Mouse (Mus musculus) ES-CJ7 (cell line): ENCODE results near the gene Acer3.

Experiments used
- DNase-seq: peaks from one replicate; pipeline ENCODE4 v3.0.0; 2011; ENCODE audit warnings: low read depth, low spot score

Acer3 gene

GRCm38 (mm10) chr7:98178560-98179231 is 142.3 kb downstream of the Acer3 start:
- no peak for DNase-seq

DNA sequence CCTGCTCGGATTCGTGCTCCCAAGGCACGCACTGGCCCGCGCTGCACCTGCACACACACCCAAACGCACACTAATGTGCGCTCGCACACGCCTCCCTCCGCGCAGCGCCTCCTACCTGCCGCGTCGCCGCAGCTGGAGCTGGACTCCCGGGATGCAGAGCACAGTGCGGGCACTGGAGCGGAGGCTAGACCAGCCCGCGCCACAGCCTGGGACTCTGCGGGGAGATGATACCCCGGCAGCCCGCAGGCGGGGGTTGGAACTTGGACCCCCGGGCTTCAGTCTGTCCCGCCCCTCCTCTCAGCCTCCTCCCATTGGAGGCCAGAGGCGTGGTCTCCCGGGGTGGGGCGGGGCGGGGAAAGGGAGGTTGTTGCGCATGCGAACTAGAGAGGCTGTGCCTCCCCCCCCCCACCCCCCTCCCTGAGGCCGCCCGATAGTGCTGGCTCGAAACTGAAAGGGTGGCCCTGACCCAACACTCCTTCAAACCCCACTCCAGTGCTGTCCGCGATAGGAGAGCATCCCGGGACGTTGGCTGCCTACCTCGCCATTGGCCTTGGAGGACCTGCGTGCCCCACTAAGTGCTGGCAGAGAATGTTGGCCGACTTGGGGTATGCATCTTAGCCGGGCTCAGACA is 143.0 kb downstream of the Acer3 start, which contains the start of gene Capn5:
Gene Capn5 (minus strand): TSS at position 346 of the 631 bp plus-strand sequence.
- peak; percentile 71 for DNase-seq

- no peak for DNase-seq
Observed at GRCm38 (mm10) chr7:98177566-98177928, 143.5 kb downstream of the Acer3 start.

DNA sequence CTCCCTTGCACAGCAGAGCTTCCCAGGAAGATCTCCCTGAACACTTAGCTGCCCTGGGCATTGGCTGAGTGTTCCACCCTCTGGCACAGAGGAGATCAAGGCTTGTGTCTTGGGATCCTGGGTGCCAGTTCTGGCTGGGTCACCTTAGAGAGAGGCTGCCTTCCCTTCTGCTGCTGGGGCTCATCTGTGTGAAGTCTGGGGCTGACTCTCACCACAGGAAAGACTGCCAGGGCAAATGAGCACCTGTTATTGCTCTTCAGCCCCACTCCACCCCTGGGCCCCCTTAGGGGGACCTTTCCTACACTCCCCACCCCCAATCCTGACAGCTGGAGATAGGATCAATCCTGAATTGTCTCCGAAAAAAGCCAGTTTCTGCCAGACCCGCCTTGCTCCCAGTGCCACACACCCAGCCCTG is 143.9 kb downstream of the Acer3 start:
- no peak for DNase-seq

DNA sequence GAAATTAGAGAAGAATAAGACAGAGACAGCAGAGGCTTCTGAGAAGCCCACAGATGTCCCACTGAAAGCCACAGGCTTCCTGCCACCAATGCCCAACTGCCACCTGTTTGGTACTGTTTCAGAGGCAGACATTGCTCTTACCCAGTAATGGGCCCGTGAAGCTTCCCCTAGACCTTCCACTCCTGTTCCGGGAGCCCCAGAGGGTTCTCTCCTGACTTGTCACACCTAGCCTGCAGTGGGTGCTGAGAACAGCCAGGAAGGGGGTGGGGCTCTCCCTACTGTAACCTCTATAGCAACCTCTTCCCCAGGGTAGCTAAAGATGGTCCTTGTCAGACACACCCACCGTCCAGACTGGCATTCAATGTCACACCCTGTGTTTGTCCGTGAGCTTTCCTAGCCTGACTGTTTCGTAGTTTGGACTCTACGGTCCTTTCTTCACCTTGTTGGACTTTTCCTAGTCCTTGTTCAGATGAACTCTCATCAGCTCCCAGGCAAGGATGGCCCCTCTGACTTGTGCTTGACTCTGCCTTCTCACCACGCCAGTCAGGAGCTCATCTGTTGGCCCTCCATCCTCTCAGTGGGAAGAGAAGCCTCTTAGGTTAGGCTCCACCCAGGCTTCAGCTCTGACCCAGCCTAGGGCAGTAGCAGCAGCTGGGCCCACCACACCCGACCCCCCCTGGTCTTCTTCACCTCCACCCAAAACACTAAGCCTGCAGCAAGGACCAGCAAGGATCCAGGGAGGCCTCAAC is 144.5 kb downstream of the Acer3 start:
- DNase-seq: no peak

- no peak for DNase-seq
Observed at GRCm38 (mm10) chr7:98174883-98175755, 145.9 kb downstream of the Acer3 start.

- no peak for DNase-seq
Observed at GRCm38 (mm10) chr7:98173408-98173807, 147.6 kb downstream of the Acer3 start.

DNA sequence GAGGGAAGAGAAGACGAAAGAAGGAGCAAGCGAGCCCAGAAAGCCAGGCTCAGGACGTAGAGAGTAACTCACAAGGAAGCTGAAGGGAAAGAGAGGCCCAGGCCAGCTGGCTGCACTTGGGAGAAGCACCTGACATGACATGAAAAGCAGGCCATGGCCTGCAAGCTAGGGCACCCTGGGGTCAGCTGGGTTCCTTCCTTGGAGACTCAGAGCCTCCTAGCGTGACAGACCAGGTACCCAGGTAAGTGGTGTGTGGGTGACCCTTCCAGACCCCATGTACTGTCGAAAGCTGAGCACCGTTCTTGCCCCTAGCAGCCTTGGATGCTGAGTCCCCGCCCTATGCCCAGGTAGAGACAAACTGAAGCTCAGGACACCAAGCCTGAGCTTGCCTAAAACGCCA is 148.3 kb downstream of the Acer3 start:
- no peak for DNase-seq

- DNase-seq: no peak
Observed at GRCm38 (mm10) chr7:98171141-98172073, 149.6 kb downstream of the Acer3 start.

GRCm38 (mm10) chr7:98164999-98165528 is 155.9 kb downstream of the Acer3 start:
- no peak for DNase-seq

GRCm38 (mm10) chr7:98164382-98164998 is 156.5 kb downstream of the Acer3 start:
- no peak for DNase-seq

GRCm38 (mm10) chr7:98163700-98164099 is 157.3 kb downstream of the Acer3 start:
- no peak for DNase-seq

GRCm38 (mm10) chr7:98162239-98162638 is 158.8 kb downstream of the Acer3 start:
- DNase-seq: no peak

DNA sequence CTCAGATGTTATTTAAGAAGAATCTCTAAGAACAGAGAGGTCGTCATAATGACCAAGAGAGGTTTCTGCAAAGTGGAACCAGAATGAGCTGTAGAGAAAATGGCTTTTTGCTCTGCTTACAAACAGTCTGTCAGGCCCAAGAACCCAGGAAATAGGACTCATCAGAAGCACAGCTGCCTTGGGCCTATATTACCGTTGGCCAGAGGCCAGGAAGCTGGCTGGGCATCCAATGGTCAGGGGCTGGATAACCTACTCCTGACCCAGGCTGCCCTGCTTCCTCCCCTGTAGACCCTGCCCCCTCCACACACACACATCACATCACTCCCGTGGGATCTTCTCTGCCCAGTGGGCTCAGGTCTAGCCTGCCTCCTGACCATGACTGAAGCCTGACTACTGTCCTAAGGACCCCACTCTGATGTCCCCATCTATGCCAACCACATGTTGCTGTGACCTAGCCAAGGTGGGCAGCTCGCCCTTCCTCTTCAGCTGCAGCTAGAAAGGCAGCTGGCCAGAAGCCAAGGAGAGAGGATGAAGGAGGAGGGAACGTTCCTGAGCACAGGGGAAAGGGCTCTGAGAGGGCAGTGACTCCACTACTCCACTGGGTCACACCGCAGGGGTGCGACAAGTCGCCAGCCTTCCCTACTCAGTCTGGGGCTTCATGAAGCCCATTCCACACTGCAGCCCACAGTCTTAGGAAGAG is 160.8 kb downstream of the Acer3 start:
- no peak for DNase-seq

DNA sequence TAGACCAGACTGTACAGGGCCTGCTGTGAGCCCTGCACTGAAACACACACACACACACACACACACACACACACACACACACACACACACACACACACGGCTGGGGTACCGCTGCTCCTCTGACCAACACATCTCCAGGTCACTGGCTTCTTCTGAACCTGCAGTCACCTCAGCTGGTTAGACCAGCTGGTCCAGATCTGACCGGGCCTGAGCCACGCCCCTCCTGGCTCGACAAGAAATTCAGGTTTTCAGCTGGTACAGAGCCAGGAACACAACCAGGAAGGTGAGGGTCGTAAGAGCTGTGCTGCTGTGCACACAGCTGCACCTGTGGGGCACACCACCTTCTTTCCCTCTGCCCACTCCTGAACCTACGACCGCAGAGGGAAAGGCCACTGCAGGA is 162.5 kb downstream of the Acer3 start:
- no peak for DNase-seq

GRCm38 (mm10) chr7:98157636-98158332 is 163.2 kb downstream of the Acer3 start:
- DNase-seq: peak; percentile 77
